Mouse (Mus musculus) bone marrow macrophage, adult 2 months (primary cell): ENCODE measurements around the gene Acot8.

Experiments used
- CTCF ChIP-seq: IDR thresholded peaks from 2 replicates; pipeline ENCODE4 v1.5.1; 2012; ENCODE audit warnings: low read depth, mild to moderate bottlenecking, low read length, moderate library complexity
- POLR2A ChIP-seq: IDR thresholded peaks from 2 replicates; pipeline ENCODE4 v1.6.1; 2012; ENCODE audit warnings: mild to moderate bottlenecking, low read depth, low read length, borderline replicate concordance

DNA sequence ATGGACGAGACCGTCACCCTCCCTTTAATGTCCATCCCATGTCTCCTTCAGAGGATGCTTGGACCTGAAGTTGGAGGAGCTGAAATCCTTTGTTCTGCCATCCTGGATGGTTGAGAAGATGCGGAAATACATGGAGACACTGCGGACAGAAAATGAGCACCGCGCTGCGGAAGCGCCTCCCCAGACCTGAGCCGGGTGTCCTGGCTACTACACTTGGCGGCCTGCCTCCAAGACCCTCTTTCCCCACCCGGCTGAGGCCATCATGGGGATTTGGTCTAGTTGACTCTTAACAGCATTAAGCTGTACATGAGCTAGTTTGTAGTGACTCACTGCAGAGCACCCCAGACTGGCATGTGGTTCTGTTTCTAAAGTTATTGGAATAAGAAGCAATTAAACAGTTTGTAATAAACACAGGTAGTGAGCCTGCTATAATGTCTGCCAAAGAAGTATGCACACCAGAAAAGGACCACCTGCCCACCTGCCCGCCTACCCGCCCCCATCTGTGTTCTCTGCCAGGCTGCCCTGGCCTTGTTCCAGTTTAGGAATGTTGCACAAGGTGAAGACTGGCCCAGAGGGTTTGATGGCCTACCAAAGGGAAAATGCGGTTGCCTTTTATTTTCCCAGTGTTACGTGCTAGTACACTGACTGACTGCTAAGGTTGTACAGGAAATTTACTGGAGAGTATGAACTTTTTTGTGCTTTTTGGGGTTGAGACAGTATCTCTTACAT lies 36.7 kb downstream of the Acot8 start:
- TF ChIP-seq CTCF, result no peak
- no peak for TF ChIP-seq POLR2A
